Mouse (Mus musculus) left cerebral cortex, adult 2 months (tissue): ENCODE measurements around the gene Hyal2. TPM values are rescaled to one million over a fixed set of nuclear protein-coding genes. Genes with fewer than 3 reads are reported as not detected.

Experiments
- DNase-seq, 2 experiments: peaks; one replicate each; pipeline ENCODE4 v3.0.0; 2021 to 2022; ENCODE audit warnings: low spot score in 2 of 2, mixed read lengths in 1 of 2; ENCODE audit errors: extremely low spot score in 1 of 2
- H3K27ac ChIP-seq: fragments of 200-600 bp; 2 replicates; pipeline ENCODE4 v1.8.1; 2022
- H3K4me3 ChIP-seq: fragments of 200-600 bp; 2 replicates; pipeline ENCODE4 v1.8.1; 2022
- CTCF ChIP-seq: fragments of 200-600 bp; IDR thresholded peaks from 2 replicates; pipeline ENCODE4 v1.8.1; 2022; ENCODE audit warnings: antibody characterized with exemption, mild to moderate bottlenecking, moderate library complexity
- intact Hi-C: fragments of 180-260 bp; cut with DNase I; formaldehyde crosslinking; loops from one replicate; pipeline ENCODE4 v1.15.1; 2025
- total RNA-seq, 2 experiments: library from RNA; stranded (reverse); gene quantifications; 2 replicates each; pipeline ENCODE4 v1.2.3; 2021

Hyal2 gene
- total RNA-seq, 2 experiments from 2014 or later, result 14.9 TPM

GRCm38 (mm10) chr9:107539940-107540339, 27.8 kb upstream of the Hyal2 start:
- intact Hi-C loops, result loop anchor here (10.0 kb wide), 1 partner anchor 655 kb away; the partner anchor contains the start of gene Rbm15b
- Histone ChIP-seq H3K4me3 (no peak overlapping the region), H3K27ac (no peak overlapping the region)
- no peak for DNase-seq
- TF ChIP-seq CTCF, result no peak

- H3K27ac ChIP-seq, result no peak overlapping the region
- no peak overlapping the region for H3K4me3 ChIP-seq
- no peak for DNase-seq
- TF ChIP-seq CTCF, result no peak
- intact Hi-C loops, result no loop called here
These were observed 27.3 kb upstream of the Hyal2 start for GRCm38 (mm10) chr9:107540420-107540819.

- TF ChIP-seq CTCF, result no peak
- Histone ChIP-seq H3K4me3 (peak overlapping the region; percentile 95), H3K27ac (peak overlapping the region; percentile 95)
- no peak for DNase-seq
- intact Hi-C loops, result no loop called here
These were observed 26.7 kb upstream of the Hyal2 start for GRCm38 (mm10) chr9:107541005-107541404.

DNA sequence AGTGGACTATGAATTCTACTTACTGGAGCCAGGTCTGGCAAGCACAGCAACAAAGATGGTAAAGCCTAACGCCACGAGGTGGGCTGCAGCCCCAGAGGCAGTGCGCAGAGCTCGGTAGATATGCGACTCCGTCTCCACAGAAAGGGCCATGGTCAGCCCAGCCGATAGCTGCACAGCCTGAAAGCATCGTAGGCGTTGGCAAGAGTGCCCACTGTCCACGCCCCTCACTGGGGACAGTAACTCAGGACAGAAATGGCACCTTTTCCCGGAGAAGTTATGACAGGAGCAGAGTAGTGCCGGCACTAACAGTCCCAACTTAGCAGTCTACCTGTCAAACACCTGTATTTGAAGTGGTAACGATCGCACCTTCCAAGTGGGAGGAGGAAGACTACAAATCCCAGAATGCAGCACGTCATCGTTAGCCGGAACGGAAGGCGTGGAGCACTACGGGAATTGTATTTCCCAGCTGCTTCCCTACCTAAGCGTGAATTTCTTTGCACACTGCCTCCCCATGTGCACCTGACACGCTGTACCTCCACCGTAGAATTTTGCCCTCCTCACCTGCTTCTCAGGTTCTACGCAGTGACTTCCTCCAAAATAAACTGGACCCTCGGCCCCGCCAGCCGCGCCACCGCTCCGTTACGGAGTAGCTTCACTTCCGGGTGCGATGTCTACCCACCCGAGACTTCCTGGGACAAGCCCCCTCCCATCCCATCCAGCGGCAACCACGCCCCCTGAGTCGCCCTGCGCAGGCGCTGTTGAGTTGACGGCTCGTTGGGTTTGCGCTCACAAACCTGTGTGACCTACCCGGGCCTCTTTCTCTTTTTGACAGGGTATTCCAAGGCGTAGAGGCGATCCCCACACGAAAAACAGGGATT, 26.0 kb upstream of the Hyal2 start, which contains the start of the genes Cyb561d2 and Nprl2:
Gene Cyb561d2, minus strand, starts transcription at position 720 of the 878 bp plus-strand sequence.
Gene Nprl2, plus strand, starts transcription at position 753 of the 878 bp plus-strand sequence.
- intact Hi-C loops, result no loop called here
- H3K27ac ChIP-seq, result peak within 1 kb of the TSS; percentile 95
- no peak; the same call in 1 of the 2 replicates for TF ChIP-seq CTCF
- DNase-seq, result peak; percentile 91 to 94
- H3K4me3 ChIP-seq, result peak within 1 kb of the TSS; percentile 95

DNA sequence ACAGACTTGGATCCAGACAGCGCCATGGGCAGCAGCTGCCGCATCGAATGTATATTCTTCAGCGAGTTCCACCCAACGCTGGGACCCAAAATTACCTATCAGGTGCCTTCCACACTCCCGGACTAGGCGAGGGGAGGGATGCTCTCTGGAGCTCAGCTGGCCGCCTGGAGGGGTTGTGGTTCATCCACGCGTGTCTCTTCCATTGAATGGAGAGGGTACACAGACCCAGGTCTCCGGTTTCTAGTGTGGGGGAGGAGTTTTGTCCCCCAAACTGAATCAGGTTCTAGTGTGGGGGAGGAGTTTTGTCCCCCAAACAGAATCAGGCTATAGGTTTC, 25.4 kb upstream of the Hyal2 start:
- intact Hi-C loops, result no loop called here

GRCm38 (mm10) chr9:107542721-107543120, 25.0 kb upstream of the Hyal2 start:
- H3K27ac ChIP-seq, result peak overlapping the region; percentile 95; the same call in 1 of the 2 replicates
- intact Hi-C loops, result no loop called here
- DNase-seq, result no peak
- TF ChIP-seq CTCF, result no peak
- peak overlapping the region; percentile 95 for H3K4me3 ChIP-seq

More for the DNA sequence above, 25.4 kb upstream of the Hyal2 start:
- no peak for DNase-seq
- Histone ChIP-seq H3K27ac (peak overlapping the region; percentile 95), H3K4me3 (peak overlapping the region; percentile 95)
- no peak for TF ChIP-seq CTCF

- TF ChIP-seq CTCF, result no peak
- H3K27ac ChIP-seq, result no peak overlapping the region
- no peak for DNase-seq
- no peak overlapping the region for H3K4me3 ChIP-seq
- intact Hi-C loops, result no loop called here
These were observed 24.4 kb upstream of the Hyal2 start for GRCm38 (mm10) chr9:107543299-107543698.

- DNase-seq, result no peak
- TF ChIP-seq CTCF, result no peak
These were observed 23.5 kb upstream of the Hyal2 start for GRCm38 (mm10) chr9:107544196-107544700.

DNA sequence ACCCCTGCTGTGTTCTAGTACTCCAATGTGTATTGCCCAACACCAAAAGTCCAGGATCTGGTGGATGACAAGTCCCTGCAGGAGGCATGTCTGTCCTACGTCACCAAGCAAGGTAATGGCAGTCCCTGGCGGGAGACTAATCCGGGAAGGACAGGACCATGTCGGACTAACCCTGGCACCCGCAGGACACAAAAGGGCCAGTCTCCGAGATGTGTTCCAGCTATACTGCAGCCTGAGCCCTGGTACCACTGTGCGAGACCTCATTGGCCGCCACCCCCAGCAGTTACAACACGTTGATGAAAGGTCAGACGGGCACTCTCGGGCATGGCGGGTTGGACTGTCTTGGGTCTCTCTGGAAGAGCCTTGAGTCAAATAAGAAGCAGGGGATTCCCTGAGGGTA, 23.0 kb upstream of the Hyal2 start:
- intact Hi-C loops, result no loop called here
- H3K27ac ChIP-seq, result no peak overlapping the region
- TF ChIP-seq CTCF, result no peak
- H3K4me3 ChIP-seq, result no peak overlapping the region
- no peak for DNase-seq

More at GRCm38 (mm10) chr9:107544196-107544700, 23.5 kb upstream of the Hyal2 start:
- intact Hi-C loops, result no loop called here
- Histone ChIP-seq H3K4me3 (no peak overlapping the region), H3K27ac (no peak overlapping the region)

DNA sequence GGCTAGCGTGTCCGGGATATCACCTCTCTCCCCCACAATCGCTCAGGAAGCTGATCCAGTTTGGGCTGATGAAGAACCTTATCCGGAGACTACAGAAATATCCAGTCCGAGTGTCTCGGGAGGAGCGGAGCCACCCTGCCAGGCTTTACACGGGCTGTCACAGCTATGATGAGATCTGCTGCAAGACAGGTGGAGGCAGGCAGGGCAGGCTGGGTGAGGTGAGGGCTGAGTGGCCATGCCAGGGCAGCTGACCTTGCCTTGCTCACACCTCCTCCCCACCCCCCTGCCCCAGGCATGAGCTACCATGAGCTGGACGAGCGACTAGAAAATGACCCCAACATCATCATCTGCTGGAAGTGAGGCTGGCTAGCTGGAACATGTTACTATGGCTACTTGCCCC, 22.5 kb upstream of the Hyal2 start:
- no peak for TF ChIP-seq CTCF
- no peak overlapping the region for H3K4me3 ChIP-seq
- intact Hi-C loops, result no loop called here
- H3K27ac ChIP-seq, result no peak overlapping the region
- no peak for DNase-seq

GRCm38 (mm10) chr9:107545602-107546001, 22.1 kb upstream of the Hyal2 start:
- peak; percentile 96 for TF ChIP-seq CTCF
- intact Hi-C loops, result no loop called here
- DNase-seq, result peak in 1 of 2 experiments; percentile 78
- H3K27ac ChIP-seq, result no peak overlapping the region
- H3K4me3 ChIP-seq, result no peak overlapping the region

GRCm38 (mm10) chr9:107547026-107547425, 20.7 kb upstream of the Hyal2 start, which contains the start of gene Zmynd10:
Gene Zmynd10 (plus strand): TSS chr9:107547298.
- intact Hi-C loops, result no loop called here
- Histone ChIP-seq H3K4me3 (peak within 1 kb of the TSS; percentile 41), H3K27ac (peak within 1 kb of the TSS; percentile 13; the same call in 1 of the 2 replicates)
- TF ChIP-seq CTCF, result no peak
- DNase-seq, result peak; percentile 84 to 88
